Mouse (Mus musculus): ENCODE data around the gene Foxp4. TPM values are rescaled to one million over a fixed set of nuclear protein-coding genes. Genes with fewer than 3 reads are reported as not detected.
A peak's percentile ranks its signal among the peaks of the same experiment; 100 is the strongest.

Gene Foxp4
- total RNA-seq, 2 experiments from 2014 or later = 24.8 to 25.6 TPM

DNA sequence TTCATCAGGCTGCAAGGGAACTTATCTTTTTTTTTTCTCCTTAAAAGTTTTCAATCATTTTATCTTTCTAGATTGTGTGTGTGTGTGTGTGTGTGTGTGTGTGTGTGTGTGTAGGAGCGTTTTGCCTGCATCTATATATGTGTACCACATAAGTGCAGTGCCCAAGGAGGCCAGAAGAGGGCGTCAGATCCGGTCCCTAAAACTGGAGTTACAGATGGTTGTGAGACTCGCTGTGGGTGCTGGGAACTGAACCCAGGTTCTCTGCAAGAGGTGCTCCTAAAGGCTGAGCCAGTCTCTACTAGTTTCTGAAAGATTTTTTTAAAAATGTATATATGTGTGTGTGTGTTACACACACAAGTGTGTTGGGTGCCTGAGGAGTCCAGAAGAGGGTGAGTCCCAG is 5.0 kb upstream of the Foxp4 start:
- DNase-seq = no peak

DNA sequence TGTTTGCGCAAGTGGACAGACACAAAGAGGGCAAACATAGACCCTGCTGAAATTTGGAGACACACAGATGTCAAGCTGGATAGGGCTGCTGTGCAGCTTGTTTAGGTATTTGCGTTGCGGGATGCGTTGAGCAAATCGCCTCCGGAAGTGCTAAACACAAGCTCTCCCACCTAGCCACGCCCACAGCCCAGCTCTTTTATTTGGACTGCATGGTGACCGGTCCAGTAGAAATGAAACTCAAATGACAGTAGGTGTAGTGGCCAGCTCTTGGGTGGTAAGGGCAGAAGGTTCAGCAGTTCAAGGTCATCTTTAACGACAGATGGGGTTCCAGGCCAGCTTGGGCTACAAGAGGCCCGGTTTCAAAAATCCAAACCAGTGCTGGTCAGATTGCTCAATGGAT is 1.5 kb upstream of the Foxp4 start:
- DNase-seq = no peak

DNA sequence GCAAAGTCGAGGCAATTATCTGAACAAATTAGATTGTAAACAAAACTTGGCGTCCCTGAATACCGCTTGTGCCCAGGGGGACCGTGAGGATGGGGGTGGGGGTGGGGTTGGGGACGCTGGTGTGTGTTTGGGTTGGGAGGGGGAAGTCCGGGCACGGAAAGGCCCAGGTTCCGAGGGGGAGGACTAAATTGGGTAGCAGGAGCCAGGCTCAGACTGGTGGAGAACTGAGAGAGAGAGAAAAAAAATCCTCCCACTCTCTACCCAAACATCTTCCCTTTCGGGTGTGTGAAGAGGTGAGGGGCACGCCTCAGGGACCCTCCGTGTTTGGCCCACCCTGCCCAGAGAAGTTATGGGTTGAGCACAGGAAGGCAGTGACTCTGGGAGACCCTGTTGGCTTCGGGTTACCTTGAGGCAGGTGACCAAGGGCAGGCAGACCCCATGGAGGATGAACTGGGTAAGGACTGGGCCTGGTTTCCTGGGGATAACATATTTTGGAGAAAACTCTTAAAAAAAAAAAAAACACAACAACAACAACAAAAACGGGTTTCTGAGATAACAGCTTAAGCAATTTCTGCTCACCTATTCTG is 988 bp upstream of the Foxp4 start:
- no peak for DNase-seq

DNA sequence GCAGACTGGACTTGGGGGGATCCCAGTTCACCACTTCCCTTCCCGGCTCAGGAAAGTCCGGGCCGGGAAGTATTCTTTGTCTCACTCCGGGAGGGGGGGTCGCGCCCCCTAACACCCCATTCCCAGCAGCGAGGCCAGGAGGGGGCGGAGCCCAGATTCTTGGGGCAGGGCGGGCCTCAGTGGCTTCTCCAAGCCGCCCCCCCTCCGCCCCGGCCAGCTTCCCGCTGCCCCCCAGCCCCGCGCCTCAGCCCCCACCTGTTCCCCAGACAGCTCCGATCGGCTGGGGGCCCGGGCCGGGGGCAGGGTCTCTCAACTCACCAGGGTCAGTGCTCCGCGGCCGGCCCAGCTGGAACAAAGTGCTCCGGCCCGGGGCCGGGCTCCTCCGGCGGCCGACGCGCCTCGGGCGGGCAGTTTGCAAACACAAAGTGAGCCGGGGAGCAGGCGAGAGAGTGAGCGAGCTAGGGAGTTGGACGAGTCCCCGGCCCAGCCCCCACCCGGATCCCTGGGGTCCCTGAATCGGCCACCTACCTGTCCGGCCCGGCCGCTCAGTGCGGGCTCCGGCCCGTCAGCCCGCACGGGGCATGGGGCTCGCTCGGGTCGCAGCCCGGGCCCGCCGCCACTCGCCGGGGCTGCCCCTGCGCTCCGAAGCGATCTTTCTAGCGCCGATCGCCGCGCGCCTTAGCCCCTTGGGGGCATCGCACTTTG is 615 bp downstream of the Foxp4 start:
- DNase-seq = peak; percentile 74

DNA sequence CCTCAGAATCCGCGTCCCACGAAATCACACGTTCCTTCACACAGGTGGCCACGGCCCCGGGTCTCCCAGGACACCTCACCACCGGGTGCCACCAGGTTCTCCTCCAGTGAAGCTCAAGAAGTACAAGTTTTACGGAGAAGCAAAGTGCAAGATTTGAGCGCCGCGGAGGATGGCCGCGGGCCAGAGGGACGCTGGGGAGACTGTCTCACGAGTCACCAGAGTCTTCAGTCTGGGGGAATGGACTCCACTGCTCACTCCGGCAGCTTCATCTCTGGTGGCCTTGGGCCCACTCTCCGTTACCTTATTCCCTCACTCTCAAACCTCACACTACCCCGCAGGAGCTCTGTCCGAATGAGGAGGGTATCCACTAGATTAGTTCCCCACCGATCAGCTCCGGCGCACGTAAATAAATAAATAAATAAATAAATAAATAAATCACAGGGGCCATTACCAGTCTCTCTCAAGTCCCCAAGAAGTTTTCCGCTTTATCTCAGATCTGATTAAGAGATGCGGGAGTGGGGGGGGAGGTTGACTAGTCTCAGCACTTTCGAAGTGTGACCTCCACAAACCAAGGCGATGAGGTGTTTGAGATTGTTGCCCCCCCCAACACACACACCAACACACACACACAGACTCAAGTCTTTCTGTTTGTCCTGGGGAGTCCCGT is 1.3 kb downstream of the Foxp4 start:
- DNase-seq = peak; percentile 76

DNA sequence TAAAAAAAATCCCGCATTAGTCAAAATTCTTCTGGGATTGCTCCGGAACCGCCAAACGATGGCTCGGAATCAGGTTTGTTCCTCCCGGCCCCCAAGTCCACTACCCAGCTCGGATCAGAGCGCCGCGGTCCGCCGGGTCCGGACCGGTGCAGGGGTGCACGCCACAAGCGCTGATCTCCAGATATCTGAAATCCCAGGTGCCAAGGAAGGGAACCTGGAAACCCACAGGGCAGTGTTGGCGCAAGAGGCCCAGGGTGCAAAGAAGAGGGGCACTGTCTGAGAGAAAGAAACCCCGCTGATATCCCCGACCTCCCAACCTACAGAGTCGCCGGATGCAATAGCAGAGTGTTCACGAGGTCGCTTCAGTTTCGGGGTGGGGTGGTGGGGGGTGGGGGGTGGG is 1.9 kb downstream of the Foxp4 start:
- DNase-seq = no peak

DNA sequence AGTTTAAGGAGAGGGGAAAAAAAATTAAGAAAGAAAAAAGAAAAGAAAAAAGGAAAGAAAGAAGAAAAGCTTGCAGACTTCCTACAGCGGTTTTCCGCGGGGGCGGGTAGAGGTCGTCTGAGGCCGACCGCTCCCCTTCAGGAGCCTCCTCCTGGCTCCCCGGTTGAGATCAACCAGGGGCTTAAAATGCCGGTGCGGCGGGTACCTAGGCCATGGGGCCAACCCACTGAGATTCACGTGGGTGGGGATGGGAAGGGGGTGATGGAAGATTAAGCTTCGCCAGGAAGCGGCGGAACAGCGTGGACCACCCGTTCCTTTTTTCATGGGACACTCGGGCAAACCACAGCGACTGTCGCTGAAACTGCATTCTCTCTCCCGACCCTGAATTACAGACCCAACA is 2.3 kb downstream of the Foxp4 start:
- DNase-seq = no peak

DNA sequence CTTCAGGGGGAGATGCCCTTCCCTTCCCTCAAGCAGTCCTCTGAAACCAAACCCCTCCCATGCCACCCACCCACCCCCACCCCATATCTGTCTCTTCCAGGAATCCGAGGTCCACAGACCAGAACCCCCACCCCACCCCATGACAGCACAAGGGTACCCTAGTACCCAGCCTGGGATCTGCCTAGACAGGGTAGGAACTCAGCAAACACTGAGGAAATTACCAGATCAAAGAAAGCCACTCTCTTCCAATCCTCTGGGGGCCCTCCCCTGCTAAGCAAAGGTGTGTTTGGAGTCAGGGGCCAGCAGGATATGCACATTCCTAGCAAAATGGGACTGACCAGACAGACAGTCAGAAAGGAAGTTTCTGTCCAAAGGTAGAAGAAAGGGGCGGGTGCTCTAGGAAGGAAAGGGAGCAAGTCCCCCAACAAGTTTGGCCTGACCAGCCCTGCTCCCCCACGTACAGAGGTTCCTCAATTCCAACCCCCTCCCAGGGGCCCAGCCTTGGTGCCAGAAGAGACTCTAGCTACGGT is 3.2 kb downstream of the Foxp4 start:
- DNase-seq = no peak

DNA sequence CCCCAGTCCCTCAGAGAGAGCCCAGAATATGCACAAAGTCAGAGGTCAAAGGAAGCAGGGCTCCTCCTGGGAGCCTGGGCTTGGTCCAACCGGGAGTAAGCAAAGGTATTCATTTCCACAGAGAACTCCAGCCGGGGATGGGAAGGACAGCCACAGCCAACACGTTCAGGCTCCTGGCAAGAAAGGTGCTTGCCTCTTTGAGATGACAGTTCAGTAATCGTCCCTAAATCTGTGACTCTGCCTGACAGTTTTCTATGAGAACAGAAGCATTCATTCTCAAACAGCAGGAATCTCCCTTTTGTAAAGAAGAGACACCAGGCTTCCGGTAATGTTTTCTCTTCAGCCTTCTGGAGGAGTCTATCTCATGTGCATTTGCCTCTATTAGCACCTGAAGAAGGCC is 4.6 kb downstream of the Foxp4 start:
- no peak for DNase-seq

DNA sequence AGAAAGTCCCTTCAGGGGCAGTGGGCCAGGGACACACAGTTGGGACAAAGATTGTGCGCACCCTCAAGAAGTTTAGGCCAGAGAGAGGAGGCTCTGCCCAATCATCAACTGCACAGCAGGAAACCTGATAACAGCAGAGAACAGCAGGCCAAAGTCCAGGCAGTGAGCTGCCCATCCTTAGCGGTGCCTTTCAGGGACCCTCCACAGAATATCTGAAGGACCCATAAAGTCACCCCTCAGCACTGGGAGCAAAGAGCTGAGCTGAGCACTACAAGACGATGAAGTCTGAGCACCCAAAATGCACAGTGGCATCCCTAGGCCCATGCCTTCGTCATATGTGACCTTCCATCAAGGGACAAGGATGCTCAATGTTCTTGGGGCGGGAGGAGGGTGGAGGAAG is 6.5 kb downstream of the Foxp4 start:
- no peak for DNase-seq

DNA sequence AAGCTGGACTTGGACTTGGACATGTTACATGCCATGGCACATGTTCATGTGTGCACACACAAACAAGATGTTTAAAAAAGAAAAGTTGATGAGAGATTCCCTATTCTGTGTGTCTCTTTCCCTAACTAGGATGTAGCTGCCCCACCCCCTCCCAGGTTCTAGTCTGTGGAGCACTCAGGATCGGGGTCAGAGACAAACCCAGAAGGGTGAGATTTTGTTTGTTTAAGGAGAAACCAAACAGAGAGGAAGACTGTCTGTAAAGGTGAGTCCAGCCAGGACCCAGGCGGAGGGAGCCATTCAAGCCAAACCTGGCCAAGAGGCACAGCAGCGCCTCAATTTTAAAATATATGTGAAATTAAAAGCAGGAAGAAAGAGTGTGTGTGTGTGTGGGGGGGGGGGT is 7.2 kb downstream of the Foxp4 start:
- no peak for DNase-seq

DNA sequence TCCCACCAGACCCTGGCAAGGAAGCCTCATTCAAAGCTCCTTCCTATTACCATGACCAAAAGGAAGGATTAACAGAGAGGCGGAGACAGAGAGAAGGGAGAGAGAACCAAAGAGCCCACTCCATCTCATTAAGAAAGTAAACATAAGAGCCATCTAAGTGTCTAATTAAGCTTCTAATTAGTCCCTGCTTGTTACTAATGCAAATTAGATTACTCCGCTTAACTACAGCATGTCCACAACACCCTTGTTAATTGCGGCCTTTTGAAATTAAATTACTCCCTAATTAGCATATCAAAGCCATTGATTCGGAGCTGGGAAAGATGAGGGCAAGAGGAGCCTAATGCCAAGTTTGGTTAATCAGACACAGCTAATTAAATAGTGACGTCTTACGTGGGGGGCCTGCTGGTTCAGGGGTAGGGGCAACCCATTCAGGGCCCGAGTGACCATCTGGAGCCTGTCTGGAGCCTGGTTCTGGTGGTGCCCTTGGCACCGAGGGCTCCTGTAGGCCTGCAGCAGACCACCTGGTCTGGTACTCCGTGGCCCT is 9.7 kb downstream of the Foxp4 start:
- DNase-seq = no peak

DNA sequence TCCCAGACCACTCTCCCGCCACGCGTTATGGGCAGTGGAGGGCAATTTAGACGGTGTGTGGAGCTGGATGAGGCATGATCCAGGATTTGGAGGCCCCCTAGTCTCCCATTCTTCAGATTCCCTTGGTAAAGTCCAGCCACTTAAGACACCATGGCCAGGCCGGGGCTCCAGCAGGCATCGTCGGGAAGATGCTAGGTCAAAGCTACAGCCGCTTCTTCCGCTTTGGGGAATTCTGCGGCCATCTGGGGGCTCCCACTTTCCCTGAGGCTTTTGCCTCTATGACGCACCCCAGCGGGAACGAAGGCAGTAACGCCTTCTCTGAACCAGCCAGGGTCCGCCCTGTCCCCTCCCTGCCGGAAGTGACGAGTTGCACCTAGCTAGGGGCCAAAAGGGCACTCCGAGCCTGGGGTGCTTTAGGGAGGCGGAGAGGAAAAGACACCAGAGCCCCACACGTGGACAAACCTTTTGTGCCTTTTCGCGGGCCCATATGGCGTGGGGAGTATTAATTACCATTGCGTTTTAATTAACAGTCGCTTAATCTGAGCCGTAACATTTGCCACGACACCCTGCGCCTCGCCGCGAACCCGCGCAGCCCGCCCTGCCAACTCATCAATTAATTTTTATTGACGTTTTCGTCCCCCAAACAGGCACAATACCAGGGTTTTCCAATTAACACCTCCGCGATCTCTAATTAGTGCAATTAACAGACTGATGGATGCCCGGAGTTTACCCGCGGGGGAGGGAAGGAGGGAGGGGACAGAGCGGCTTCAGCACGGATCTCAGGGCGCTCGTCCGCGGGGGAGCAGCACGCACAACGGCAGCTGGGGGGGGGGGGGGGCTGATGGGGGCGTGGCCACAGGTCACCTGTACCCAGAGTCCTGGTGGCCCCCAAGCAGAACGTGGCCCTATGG is 15.1 kb downstream of the Foxp4 start:
- DNase-seq = peak; percentile 80

DNA sequence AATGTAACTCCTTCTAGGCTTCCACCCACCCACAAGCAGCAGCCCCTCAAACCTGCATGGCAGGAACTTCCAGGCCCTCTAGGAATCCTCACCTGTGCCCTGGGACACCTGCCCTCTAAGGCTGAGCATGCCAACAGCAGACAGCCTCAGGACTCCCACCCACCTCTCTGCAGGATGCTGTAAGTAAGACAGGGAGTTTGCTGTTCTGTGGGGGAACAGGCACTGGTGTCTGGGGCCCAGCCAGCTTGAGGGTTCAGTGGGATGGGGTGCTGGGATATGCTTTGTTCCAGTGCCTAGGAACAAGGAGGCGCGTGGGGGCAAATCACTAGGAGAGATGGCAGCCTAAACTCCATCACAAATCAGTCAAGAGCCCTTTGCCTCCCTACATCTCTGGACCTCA is 16.4 kb downstream of the Foxp4 start:
- no peak for DNase-seq

DNA sequence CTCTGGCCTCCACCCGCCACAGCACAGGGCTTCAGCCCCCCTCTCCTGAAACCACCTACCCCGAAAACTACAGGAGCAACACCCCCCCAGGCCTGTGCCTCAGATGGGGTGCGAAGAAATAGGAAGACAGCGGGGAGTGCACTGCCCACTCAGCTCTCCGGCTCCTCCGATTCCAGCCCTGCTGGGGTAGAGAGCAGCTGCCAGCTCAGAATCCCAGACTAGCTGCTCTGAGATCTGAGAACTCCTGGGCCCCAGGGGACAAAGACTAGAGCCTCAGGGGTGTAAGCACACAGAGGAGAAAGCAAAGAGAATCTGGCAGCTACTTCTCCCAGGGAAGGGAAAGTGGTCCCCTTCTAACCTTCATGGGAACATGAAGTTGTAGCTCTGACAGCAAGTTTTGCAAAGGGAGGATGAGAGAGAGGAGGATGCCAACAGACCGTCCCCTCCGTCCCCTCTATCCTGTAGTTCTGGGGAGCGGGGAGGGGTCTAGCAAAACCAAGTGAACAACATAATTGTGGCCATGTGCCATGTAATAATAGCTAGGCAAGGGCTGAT is 17.0 kb downstream of the Foxp4 start:
- DNase-seq = no peak

DNA sequence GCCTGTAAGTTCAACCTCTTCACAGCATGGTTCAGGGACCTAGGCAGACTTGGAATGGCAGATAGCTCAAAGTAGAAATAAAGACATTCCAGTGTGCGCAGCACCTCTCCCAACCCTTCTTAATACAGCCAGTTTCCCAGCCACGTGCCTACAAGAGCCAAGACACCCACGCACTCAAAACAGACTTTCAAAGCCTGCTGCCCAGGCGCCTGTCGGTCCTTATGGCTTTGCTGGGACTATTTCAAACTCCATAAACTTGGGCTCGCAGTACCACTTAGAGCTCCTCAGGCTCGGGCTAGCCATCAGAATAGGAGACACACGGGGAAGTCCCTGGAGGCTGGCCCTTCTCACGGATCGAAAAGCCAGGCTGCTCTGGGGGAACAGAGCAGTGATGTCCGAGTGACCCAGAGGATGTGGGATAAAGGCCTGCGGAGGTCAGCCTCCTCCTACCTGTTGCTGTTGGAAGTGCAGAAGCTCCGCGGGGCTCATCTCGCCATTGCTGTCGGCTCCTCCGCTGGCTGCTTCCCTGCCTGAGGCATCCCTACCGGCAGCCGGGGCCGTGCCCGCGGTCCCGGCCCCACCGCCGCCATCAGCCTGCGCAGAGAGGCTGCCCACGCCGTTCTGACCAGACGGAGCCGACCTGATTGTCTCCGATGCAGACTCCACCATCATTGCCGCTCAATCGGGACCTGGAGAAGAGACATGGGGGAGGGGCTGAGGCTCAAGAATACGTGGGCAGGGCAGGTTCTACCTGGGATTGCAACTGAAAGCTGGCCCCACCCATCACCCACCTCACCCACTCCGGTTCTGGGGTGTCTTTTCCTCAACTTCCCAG is 20.4 kb downstream of the Foxp4 start:
- DNase-seq = no peak

DNA sequence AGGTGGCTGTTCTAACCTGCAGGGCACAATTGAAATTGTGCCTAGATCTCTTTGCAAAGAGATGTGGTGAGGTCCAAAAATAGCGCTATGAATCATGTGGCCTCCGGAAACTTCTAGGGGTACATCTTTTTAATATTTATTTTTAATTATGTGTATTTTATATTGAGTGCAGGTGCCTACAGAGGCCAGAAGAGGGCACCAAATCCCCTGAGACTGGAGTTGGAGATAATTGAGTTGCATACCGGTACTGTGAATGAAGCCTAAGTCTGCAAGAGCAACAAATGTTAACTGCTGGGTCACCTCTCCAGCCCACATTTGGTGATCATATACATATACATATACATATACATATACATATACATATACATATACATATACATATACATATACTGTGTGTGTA is 22.7 kb downstream of the Foxp4 start:
- DNase-seq = peak; percentile 38

DNA sequence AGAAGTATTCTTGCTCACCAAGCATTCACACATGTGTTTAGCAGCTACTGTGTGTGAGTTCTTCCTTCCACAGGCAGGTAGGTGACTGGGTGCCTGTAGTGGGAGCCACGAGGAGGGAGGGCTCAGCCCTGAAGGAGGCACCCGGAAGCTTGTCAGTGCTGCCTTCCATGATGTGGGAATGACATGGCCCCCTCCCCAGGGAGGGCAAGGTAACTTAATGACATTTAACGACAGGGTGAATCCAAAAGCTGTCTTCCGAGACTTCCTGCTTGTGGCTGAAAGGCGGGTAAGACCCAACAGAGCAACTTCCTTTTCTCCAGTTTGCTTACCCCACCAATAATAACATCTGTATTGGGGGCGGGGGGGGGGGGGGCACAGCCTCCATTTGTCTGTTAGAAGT is 23.7 kb downstream of the Foxp4 start:
- no peak for DNase-seq

DNA sequence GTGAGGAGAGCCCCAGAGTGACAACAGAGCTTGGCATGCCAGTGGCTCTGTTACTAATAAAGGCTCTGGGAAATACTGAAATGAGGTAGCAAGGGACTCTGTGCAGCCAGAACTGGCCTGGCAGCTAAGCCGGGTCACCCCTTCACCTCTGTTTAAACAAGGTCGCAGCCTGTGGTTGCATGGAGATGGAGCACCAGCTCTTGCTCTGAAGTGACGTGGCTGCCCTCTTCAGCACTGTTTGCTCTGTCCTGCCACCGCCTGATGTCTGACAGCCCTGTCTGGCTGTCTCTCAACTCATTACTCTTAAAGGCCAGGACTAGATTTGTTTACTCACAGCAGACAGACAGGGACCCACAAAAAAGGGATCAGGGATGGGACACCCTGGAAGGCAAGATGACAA is 25.3 kb downstream of the Foxp4 start:
- DNase-seq = peak; percentile 39

DNA sequence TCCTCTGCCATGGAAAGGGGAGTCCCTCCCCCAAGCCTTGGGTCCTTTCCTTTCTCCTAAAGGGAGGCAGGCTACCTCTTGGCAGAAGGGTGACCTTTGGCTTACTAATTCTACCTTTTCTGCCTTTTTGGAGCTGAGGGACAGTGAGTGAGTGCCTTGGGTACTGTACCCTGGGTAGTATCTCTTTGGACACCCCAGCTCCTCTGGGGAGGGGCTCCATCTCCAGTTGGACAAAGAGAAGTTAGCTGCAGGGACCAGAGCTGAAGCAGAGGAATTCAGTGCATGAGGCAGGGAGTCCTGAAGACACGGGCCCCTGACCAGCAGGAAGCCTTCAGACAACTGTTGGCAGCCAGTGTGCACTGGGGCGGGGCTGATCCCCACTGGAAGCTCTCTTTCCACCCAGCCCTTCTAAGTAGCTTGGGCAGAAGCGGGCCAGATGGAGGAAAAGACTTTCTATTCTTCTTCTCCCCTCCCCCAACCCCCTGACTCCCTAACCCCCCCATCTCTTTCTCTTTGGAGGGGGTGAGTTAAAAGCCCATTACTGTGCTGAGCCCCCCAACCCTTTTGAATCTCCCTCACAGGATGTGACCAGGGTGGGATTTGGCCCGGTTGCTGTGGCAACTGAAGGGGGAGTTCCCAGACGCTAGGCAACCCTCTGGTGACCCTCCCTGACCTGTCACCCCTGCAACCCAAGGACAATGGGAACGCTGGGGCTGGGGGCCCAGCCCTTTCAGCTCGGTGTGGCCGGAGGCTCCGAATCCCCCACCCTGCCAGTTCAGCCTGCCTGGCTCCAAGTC is 26.3 kb downstream of the Foxp4 start:
- no peak for DNase-seq

Data from adrenal gland, postnatal 10 days (tissue).